Mouse (Mus musculus) left cerebral cortex, adult 8-10 months (tissue): Measurements from ENCODE around the gene Pagr1b. TPM values are rescaled to one million over a fixed set of nuclear protein-coding genes. Genes with fewer than 3 reads are reported as not detected.

ENCODE experiments used
- DNase-seq, 2 experiments: peaks; one replicate each; pipeline ENCODE4 v3.0.0; 2022; ENCODE audit warnings: low spot score in 2 of 2
- total RNA-seq, 4 experiments: library from RNA; stranded (reverse); gene quantifications; 2 replicates each; pipeline ENCODE4 v1.2.4; 2022

Pagr1b gene
- total RNA-seq, 4 experiments from 2014 or later, result 2.5 TPM; not detected in 3

- peak in 1 of 2 experiments; percentile 15 for DNase-seq
These were observed 3.7 kb upstream of the Pagr1b start for GRCm38 (mm10) chr7:127020031-127020430.

GRCm38 (mm10) chr7:127019306-127019960 lies 3.1 kb upstream of the Pagr1b start:
- DNase-seq, result no peak

DNA sequence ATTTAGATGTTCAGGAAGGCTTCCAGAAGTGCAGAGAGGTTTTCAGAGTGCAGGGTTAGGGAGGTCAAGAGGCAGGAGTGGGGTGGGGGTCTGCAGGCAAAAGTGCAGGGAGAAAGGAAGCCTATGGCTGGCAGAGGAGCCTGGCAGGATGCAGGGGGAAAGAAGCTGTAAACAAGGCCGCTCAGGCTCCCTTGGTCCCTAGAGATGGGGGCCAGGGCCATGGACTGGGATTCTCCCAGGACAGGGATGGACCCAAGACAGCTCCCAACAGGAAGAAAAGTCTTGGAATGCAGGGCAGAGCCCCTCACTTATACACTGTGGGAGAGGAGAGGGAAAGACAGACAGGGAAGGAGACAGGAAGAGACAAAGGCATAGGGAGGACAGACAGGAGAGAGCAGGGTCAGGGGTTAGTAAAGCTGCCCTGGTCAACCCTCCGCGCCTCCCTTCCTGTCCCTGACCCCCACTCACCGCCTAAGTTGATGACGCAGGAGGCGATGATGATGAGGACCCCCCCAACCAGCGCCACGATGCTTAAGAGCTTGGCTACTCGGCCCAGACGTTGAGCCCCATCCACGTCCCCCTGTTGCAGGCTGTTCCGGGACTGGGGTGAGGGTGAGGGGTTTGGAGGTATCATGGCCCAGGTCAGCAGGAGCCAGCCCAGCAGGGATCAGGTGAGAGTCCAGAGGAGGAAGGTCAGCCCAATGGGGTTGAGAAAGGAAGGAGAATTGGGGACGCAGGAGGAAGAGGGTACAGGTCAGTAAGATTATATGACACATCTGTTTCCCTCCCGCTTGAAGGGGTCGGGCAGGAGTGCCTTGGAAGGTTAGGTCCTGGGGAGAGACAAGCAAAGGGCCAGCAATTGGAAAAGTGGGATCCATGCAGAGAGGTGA lies 2.4 kb upstream of the Pagr1b start:
- DNase-seq, result peak in 1 of 2 experiments; percentile 22

DNA sequence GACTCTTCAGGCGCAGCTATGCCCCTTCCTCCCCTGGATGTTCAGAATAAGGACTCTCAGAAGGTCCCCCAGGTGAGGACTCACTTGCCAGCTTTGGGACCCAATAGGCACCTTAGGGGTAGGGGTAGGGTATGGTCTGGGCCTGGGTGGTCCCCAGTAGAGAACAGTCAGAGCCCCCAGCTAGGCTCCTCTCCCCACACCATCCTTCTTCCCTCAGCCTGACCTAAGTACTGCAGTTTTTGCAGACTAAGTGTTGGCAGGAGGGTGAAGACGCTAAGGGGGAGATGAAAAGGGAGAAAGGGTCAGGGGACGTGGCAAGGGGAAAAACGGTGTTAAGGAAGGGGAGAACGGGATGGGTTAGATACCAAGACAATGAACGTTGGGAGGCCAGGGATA lies 1.7 kb upstream of the Pagr1b start:
- no peak for DNase-seq

DNA sequence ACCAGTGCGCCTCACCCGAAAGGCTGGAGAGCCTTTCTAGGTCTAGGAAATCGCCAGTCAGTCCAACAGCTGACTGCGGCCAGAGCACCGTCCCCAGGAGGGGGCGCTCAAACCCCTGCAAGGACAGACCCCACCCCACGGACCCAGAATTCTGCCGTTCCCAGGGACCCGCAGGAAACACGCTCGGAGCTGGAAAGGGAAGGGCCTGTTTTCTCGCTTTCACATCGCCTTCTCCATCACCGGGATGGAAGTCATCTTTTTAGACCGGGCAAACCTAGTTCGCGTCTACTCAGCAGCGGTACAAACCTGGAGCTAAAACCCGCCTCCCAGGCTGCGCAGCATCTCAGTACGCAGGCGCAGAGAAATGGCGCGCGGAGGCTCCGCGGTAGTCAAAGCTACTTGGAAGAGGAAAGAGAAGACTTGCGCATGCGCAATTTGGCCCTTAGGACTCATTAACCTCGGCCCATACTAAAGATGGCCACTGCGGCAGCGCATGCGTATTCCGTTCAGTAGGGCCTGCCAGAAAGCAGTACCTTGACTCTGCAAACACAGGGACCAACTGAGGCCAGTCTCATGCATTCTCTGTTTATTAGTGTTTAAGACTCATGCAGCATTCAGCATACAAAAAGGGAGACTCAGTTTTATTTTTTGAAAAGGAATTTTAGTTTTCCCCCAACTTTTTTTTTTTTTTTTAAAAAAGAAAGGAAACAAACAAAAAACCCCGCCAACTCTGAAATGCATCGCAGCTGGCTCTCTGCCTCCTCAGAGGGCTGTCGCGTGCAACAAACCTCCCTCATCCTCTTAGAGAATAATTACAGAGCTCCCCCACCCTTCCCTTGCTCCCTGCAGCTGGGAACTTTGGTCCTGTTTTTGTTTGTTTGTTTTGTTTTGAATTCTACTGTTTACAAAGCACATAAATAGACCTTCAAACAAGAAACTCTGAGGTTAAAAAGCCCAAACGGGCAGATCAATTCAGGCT lies 976 bp upstream of the Pagr1b start, which contains the start of gene Pagr1a:
Pagr1a (minus strand) TSS at position 382 of the 979 bp plus-strand sequence.
- peak; percentile 94 to 97 for DNase-seq

DNA sequence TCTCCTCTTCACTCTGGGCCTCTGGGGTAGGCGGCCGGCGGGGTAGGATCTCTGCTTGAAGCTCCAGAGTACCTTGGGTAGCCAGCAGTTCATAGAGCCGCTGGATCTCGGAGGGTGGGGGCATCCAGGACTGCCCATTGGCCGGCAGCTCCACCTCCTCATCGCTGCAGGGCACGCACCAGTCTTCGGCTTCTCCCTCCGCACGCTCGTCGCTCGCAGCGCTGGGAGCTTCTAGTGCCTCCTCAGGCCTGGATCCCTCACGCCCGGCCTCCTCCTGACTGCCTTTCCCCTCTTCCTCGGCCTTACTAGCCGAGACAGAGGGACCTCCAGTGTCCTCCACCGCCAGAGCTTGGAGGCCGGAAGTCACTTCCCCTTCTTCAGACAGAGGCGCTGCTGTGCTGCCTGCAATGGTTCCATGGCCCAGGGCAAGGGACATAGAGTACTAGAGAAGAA lies 228 bp upstream of the Pagr1b start:
- DNase-seq, result no peak

- DNase-seq, result no peak
These were observed 203 bp downstream of the Pagr1b start for GRCm38 (mm10) chr7:127016081-127016480.

DNA sequence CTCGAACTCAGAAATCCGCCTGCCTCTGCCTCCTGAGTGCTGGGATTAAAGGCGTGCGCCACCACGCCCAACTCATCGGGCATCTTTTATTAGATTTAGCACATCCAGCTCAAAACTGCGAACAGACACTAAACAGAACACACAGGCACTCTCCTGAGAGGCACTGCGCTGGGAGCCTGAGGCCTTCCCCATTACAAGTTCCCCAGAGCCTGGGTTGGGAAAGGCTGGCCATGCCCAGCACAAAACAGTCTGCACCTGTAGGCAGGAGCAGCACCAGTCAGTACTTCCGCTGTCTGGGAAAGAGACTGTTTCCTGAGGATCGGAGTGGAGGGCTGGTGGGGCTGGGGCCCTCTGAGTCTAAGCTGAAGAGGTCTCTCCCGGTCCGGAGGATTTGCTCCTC lies 1.3 kb downstream of the Pagr1b start:
- DNase-seq, result no peak

- peak in 1 of 2 experiments; percentile 16 for DNase-seq
These were observed 2.0 kb downstream of the Pagr1b start, which contains the start of gene Mvp for GRCm38 (mm10) chr7:127014320-127014719. Mvp (minus strand) TSS chr7:127014621.

- no peak for DNase-seq
These were observed 2.9 kb downstream of the Pagr1b start for GRCm38 (mm10) chr7:127013385-127013784.

- no peak for DNase-seq
These were observed 3.4 kb downstream of the Pagr1b start for GRCm38 (mm10) chr7:127012845-127013244.

GRCm38 (mm10) chr7:127012374-127012773 lies 3.9 kb downstream of the Pagr1b start:
- no peak for DNase-seq

GRCm38 (mm10) chr7:127011717-127012116 lies 4.6 kb downstream of the Pagr1b start:
- no peak for DNase-seq

- DNase-seq, result no peak
These were observed 5.2 kb downstream of the Pagr1b start for GRCm38 (mm10) chr7:127011051-127011450.

DNA sequence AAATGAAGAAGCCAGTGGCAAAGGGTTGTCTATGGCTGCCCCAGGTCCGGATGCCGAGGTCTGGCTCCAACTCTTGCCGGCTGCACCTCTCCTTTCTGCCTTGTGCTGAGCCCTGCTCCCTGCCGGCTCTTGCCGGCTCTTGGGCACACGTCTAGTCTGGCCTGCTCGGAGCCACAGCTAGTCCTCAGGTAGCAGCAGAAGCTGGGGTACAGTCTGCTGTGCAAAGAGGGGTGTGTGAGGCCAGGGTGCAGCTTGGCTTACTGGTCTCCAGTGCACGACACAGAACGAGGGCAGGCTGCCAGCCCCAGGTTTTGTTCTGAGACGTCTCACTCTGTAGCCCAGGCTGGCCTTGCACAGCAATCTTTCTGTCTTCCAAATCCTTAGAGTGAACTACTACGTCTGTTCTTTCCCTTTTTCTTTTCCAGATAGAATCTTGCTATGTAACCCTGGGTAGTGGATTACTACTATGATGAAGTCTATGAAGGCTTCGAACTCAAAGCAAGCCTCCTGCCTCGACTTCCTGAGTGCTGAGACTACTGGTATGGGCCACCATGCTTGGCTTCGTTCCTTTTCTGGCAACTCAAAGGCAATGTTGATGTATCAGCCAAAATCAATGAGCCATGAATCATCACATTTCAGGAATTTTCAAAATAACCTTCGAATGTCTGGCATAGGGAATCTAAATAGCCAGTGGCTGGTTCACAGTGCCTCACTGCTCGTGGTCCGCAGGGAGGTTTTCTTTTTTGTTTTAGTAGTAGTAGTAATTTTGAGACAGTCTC lies 6.8 kb downstream of the Pagr1b start:
- no peak for DNase-seq

- peak in 1 of 2 experiments; percentile 87 for DNase-seq
These were observed 7.9 kb downstream of the Pagr1b start for GRCm38 (mm10) chr7:127008239-127009019.

- no peak for DNase-seq
These were observed 8.8 kb downstream of the Pagr1b start for GRCm38 (mm10) chr7:127007313-127008024.

DNA sequence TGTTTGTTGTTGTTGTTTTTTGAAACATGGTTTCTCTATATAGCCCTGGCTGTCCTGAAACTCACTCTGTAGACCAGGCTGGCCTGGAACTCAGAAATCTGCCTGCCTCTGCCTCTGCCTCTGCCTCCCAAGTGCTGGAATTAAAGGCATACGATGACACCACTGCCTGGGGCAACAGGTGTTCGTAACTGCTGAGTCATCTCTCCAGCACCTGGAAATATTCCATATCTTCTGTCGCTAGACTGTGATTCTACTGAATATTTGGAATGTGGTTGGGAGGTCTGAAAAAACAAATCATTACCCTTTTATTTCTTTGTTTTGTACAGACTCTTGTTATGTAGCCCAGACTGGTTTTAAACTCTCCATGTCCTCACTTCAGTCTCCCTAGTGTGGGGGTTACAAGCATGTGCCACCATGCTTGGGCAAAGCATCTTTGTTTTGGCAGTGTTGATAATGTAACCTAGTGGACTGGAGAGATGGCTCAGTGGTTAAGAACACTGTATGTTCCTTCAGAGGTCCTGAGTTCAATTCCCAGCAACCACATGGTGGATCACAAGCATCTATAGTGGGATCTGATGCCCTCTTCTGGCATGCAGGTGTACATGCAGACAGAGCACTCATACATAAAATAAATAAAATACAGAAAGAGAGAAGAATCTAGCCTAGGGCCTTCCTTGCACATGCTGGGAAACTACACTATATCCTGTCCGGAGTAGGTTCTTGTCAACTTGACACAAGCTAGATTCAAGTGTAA lies 12.0 kb downstream of the Pagr1b start:
- no peak for DNase-seq
